Mouse (Mus musculus): ENCODE results near the gene Zfp536. TPM values are rescaled to one million over a fixed set of nuclear protein-coding genes. Genes with fewer than 3 reads are reported as not detected.

Gene Zfp536
- total RNA-seq, 1 experiment from 2014 or later = not detected

GRCm38 (mm10) chr7:37768310-37768940, 5.0 kb downstream of the Zfp536 start:
- no peak for ATAC-seq (replicated peaks; ENCODE audit: low read depth, poor library complexity, severe bottlenecking)

- ATAC-seq (replicated peaks; ENCODE audit: low read depth, poor library complexity, severe bottlenecking) = no peak
Measured at GRCm38 (mm10) chr7:37758886-37759285, 14.6 kb downstream of the Zfp536 start.

GRCm38 (mm10) chr7:37753024-37753423, 20.4 kb downstream of the Zfp536 start:
- ATAC-seq (replicated peaks; ENCODE audit: low read depth, poor library complexity, severe bottlenecking) = no peak

GRCm38 (mm10) chr7:37746133-37746761, 27.2 kb downstream of the Zfp536 start:
- no peak for ATAC-seq (replicated peaks; ENCODE audit: low read depth, poor library complexity, severe bottlenecking)

GRCm38 (mm10) chr7:37743350-37743749, 30.1 kb downstream of the Zfp536 start:
- no peak for ATAC-seq (replicated peaks; ENCODE audit: low read depth, poor library complexity, severe bottlenecking)

GRCm38 (mm10) chr7:37737191-37737590, 36.2 kb downstream of the Zfp536 start:
- no peak for ATAC-seq (replicated peaks; ENCODE audit: low read depth, poor library complexity, severe bottlenecking)

- no peak for ATAC-seq (replicated peaks; ENCODE audit: low read depth, poor library complexity, severe bottlenecking)
Measured at GRCm38 (mm10) chr7:37736413-37736720, 37.1 kb downstream of the Zfp536 start.

- no peak for ATAC-seq (replicated peaks; ENCODE audit: low read depth, poor library complexity, severe bottlenecking)
Measured at GRCm38 (mm10) chr7:37735707-37736412, 37.6 kb downstream of the Zfp536 start.

- no peak for ATAC-seq (replicated peaks; ENCODE audit: low read depth, poor library complexity, severe bottlenecking)
Measured at GRCm38 (mm10) chr7:37735101-37735500, 38.3 kb downstream of the Zfp536 start.

GRCm38 (mm10) chr7:37734576-37734975, 38.9 kb downstream of the Zfp536 start:
- no peak for ATAC-seq (replicated peaks; ENCODE audit: low read depth, poor library complexity, severe bottlenecking)

- ATAC-seq (replicated peaks; ENCODE audit: low read depth, poor library complexity, severe bottlenecking) = no peak
Measured at GRCm38 (mm10) chr7:37733996-37734395, 39.4 kb downstream of the Zfp536 start.

GRCm38 (mm10) chr7:37732741-37733140, 40.7 kb downstream of the Zfp536 start:
- no peak for ATAC-seq (replicated peaks; ENCODE audit: low read depth, poor library complexity, severe bottlenecking)

- ATAC-seq (replicated peaks; ENCODE audit: low read depth, poor library complexity, severe bottlenecking) = no peak
Measured at GRCm38 (mm10) chr7:37727746-37728145, 45.7 kb downstream of the Zfp536 start.

- ATAC-seq (replicated peaks; ENCODE audit: low read depth, poor library complexity, severe bottlenecking) = no peak
Measured at GRCm38 (mm10) chr7:37724002-37724790, 49.2 kb downstream of the Zfp536 start.

GRCm38 (mm10) chr7:37723191-37723592, 50.2 kb downstream of the Zfp536 start:
- no peak for ATAC-seq (replicated peaks; ENCODE audit: low read depth, poor library complexity, severe bottlenecking)

GRCm38 (mm10) chr7:37721676-37722075, 51.8 kb downstream of the Zfp536 start:
- no peak for ATAC-seq (replicated peaks; ENCODE audit: low read depth, poor library complexity, severe bottlenecking)

GRCm38 (mm10) chr7:37718671-37719402, 54.6 kb downstream of the Zfp536 start:
- no peak for ATAC-seq (replicated peaks; ENCODE audit: low read depth, poor library complexity, severe bottlenecking)

- no peak for ATAC-seq (replicated peaks; ENCODE audit: low read depth, poor library complexity, severe bottlenecking)
Measured at GRCm38 (mm10) chr7:37717071-37717470, 56.4 kb downstream of the Zfp536 start.

GRCm38 (mm10) chr7:37716626-37717025, 56.8 kb downstream of the Zfp536 start:
- no peak for ATAC-seq (replicated peaks; ENCODE audit: low read depth, poor library complexity, severe bottlenecking)

- no peak for ATAC-seq (replicated peaks; ENCODE audit: low read depth, poor library complexity, severe bottlenecking)
Measured at GRCm38 (mm10) chr7:37704464-37704863, 69.0 kb downstream of the Zfp536 start.
